Mouse (Mus musculus) sigmoid colon, adult 10 weeks (tissue): ENCODE results near the gene Prep. TPM values are rescaled to one million over a fixed set of nuclear protein-coding genes. Genes with fewer than 3 reads are reported as not detected.

Experiments used
- polyA plus RNA-seq: library from polyadenylated mRNA; stranded (reverse); fragments of 350-450 nt; fragmentation: Illumina TruSeq; extraction: RNeasy Lipid Tissue Mini Kit (QIAGEN cat#74804); gene quantifications from one replicate; pipeline ENCODE4 v1.2.3, GENCODE M21; 2014; ENCODE audit warnings: low read depth, low replicate concordance

Gene Prep
- 7.9 TPM for polyA plus RNA-seq

DNA sequence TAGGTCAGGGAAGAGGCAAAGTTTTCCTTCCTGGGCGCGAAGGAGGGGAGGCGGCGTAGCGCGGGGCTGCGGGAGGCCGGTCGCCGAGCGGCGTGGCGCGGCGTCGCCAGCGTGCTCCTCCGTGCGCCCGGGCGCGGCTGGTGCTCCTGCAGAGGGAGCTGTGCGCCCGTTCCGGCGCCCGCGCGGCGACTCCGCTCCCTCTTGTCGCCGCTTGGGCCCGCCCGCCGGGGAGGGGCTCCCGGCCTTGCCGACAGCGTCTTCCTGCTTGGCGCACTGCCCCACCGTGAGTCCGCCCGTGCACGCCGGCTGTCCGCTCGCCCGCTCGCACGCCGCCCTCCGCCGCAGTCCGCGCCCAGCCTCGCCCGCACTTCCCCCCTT is at the start of gene Prep:
TSS of gene Prep (plus strand) at position 273 of the 378 bp plus-strand sequence.

DNA sequence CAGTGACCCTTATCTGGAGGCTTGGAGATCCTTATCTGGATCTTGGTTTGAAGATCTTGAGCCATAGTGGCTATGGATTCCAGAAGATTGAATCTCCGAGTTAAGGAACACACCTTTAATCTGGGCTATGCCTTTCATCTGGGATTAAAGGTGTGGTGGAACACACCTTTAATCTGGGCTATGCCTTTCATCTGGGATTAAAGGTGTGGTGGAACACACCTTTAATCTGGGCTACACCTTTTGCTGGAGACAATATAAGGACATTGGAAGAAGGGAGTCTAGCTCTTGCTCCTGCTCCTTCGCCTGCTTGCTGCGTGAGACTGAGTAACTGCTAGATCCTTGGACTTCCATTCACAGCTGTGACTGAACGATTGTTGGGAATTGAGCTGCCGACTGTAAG is 110.8 kb downstream of the Prep start, which contains the start of gene Popdc3:
TSS of gene Popdc3 (plus strand) at position 301 of the 400 bp plus-strand sequence.

Other genes starting within 250 kb of the Prep start
- 0.54 TPM for gene Popdc3, start 110.9 kb downstream of the Prep start, polyA plus RNA-seq